In the genomic region with DNA sequence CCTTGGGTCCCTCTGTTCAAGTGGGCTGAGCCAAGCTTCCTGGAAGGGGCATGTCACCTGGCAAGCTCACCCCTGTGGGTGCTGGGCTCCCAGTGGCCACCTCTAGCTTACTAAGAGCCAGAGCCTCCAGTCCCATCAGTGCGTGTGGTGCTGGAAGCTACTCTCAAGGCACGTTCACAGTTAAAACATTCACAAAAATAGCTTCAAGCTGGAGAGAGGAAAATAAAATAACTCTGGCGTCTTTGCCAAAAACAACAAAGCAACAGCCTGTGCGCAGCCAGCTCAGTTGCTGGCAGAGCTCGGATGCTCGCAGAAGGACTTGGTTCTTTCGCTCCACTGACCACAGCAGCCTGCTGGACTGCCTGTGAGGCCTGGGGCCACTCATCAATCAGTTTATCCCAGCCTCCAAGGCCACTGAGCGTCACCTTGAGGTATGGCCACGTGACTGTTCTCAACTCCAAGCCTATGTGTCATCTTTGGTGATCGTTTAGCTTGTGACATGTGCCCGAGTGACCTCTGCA, we compare ENCODE assay signal across 9 mouse cellular contexts. TPM values are rescaled to one million over a fixed set of nuclear protein-coding genes. Genes with fewer than 3 reads are reported as not detected.
DNase-seq lines count a peak whose midpoint lies in the region; ATAC-seq lines count a peak whose summit lies in the region.
"Had no signal": no experiment of that assay in that cellular context is flagged by ENCODE, and none has a peak within 500 bp of the region (broad histone marks: within the 10 kb centered on the region; RNA-seq: fewer than 3 reads in every experiment).

No protein-coding gene starts in this region.

- DNase-seq in limb, embryonic 10.5 days (ENCODE audit: low spot score) = no peak
- DNase-seq in cerebellum, adult 9-10 months = peak; percentile 88
- DNase-seq in kidney, postnatal 4 days = peak; percentile 74 to 84
- peak; percentile 42 for DNase-seq in lung, postnatal 36 days
- DNase-seq in yolk sac, embryonic 10.5 days (ENCODE audit: low spot score) = no peak

- H3K9ac ChIP-seq in limb, embryonic 12.5 days (replicated peaks) = no peak overlapping the region
- no peak overlapping the region for H3K9ac ChIP-seq in heart, embryonic 16.5 days (ENCODE audit: low read length)

- no peaks in the 10 kb centered on the region for H3K9me3 ChIP-seq in limb, embryonic 12.5 days
- no peaks in the 10 kb centered on the region for H3K9me3 ChIP-seq in limb, embryonic 10.5 days (replicated peaks)
- no peaks in the 10 kb centered on the region for H3K9me3 ChIP-seq in heart, embryonic 16.5 days (replicated peaks; ENCODE audit: control insufficient read depth, low read length)

- H3K27me3 ChIP-seq in limb, embryonic 12.5 days = no peaks in the 10 kb centered on the region
- H3K27me3 ChIP-seq in limb, embryonic 10.5 days (ENCODE audit: low read depth, poor library complexity, severe bottlenecking) = no peaks in the 10 kb centered on the region
- H3K27me3 ChIP-seq in heart, embryonic 16.5 days (ENCODE audit: control insufficient read depth, insufficient read depth, low read length) = no peaks in the 10 kb centered on the region

- H3K4me3 ChIP-seq in limb, embryonic 12.5 days (replicated peaks) = no peak overlapping the region
- no peak overlapping the region for H3K4me3 ChIP-seq in limb, embryonic 10.5 days
- H3K4me3 ChIP-seq in heart, embryonic 16.5 days (ENCODE audit: low read length) = no peak overlapping the region

- 65% methylated on average over 11 of the region's 11 CpGs for WGBS in limb, embryonic 12.5 days
- 72% methylated on average over 11 of the region's 11 CpGs for WGBS in limb, embryonic 10.5 days
- 44% methylated on average over 11 of the region's 11 CpGs for WGBS in heart, embryonic 16.5 days

- no peaks in the 10 kb centered on the region for H3K4me1 ChIP-seq in limb, embryonic 12.5 days (replicated peaks)
- H3K4me1 ChIP-seq in limb, embryonic 10.5 days = peaks cover 4% of the 10 kb centered on the region; the same call in 1 of the 2 replicates
- H3K4me1 ChIP-seq in heart, embryonic 16.5 days (ENCODE audit: control insufficient read depth, insufficient read depth, low read length) = peaks cover 7% of the 10 kb centered on the region

- H3K27ac ChIP-seq in limb, embryonic 12.5 days = peak overlapping the region; percentile 8; the same call in 1 of the 2 replicates
- no peak overlapping the region for H3K27ac ChIP-seq in limb, embryonic 10.5 days
- peak overlapping the region; percentile 14; the same call in 1 of the 2 replicates for H3K27ac ChIP-seq in heart, embryonic 16.5 days (ENCODE audit: low read length)

- ATAC-seq in limb, embryonic 12.5 days (ENCODE audit: insufficient number of reproducible peaks, insufficient read depth, low FRiP score, low TSS enrichment, low read depth) = no peak
- ATAC-seq in heart, embryonic 16.5 days (replicated peaks; ENCODE audit: extremely low read depth, insufficient read depth, low FRiP score) = peak; percentile 55; the same call in 1 of the 2 replicates
- ATAC-seq in activated CD4-positive, CD25-positive, alpha-beta regulatory T cell, adult 4 months = no peak

- no peak overlapping the region for H3K4me2 ChIP-seq in limb, embryonic 12.5 days
- no peak overlapping the region for H3K4me2 ChIP-seq in heart, embryonic 16.5 days (ENCODE audit: low read depth, low read length)

- H3K36me3 ChIP-seq in limb, embryonic 12.5 days = no peaks in the 10 kb centered on the region
- no peaks in the 10 kb centered on the region for H3K36me3 ChIP-seq in limb, embryonic 10.5 days
- no peaks in the 10 kb centered on the region for H3K36me3 ChIP-seq in heart, embryonic 16.5 days (ENCODE audit: control insufficient read depth, insufficient read depth)
- H3K36me3 ChIP-seq: G1E had no signal

RNA-seq across cellular contexts. Expression of a gene that starts 19.0 kb away (rescaled TPM):
- polyA plus RNA-seq in limb, embryonic 12.5 days (2016; fragmentation: Nextera tagmentation; extraction: Ambion mirVana) = not detected in 2 replicates
- not detected in 2 replicates for polyA plus RNA-seq in limb, embryonic 10.5 days (2016; fragmentation: Nextera tagmentation; extraction: Ambion mirVana)
- not detected in 2 replicates for polyA plus RNA-seq in heart, embryonic 16.5 days (2015; fragmentation: Nextera tagmentation; extraction: Ambion mirVana)
- polyA plus RNA-seq in activated CD4-positive, CD25-positive, alpha-beta regulatory T cell, adult 4 months (2017; shearing (Covaris generic)) = not detected
- polyA plus RNA-seq: G1E had no signal

Comparison
In these comparisons a context has a peak if more than half of its experiments do, and no peak if none do; other contexts are left out.
1. DNase-seq: peak in cerebellum, adult 9-10 months (single experiment), kidney, postnatal 4 days (2 of 2) and lung, postnatal 36 days (single experiment); none in limb, embryonic 10.5 days (single experiment) and yolk sac, embryonic 10.5 days (single experiment).